Mouse (Mus musculus) adrenal gland, adult 2 months (tissue): ENCODE results near the gene Rab29. TPM values are rescaled to one million over a fixed set of nuclear protein-coding genes. Genes with fewer than 3 reads are reported as not detected.

ENCODE experiments used
- polyA plus RNA-seq: library from polyadenylated mRNA; depleted of rRNA; stranded (reverse); fragments of >200 nt; gene quantifications from 2 replicates; pipeline ENCODE4 v1.2.3, GENCODE M21; 2012; rRNA removed
- total RNA-seq, 2 experiments: library from RNA; stranded (reverse); gene quantifications; 2 replicates each; pipeline ENCODE4 v1.2.3; 2021

The Rab29 gene
- total and polyA plus RNA-seq, 3 experiments, result 15.1 to 28.7 (median 18.7) TPM

Other genes with a start within 250 kb of the Rab29 start
- gene Ctse, start 228.9 kb upstream of the Rab29 start, total RNA-seq, result under 1 TPM; 0.48 to 0.63 TPM
- gene Ctse, start 228.9 kb upstream of the Rab29 start, polyA plus RNA-seq, result 0.28 and 0.55 TPM in 2 replicates
- gene Rab7b, start 178.5 kb upstream of the Rab29 start, total RNA-seq, result 10 to 100 TPM in 1 of 2 experiments, 1 to 10 TPM in 1; 3.7 to 13.4 TPM
- 2.8 and 2.9 TPM in 2 replicates for gene Rab7b, start 178.5 kb upstream of the Rab29 start, polyA plus RNA-seq
- gene Slc26a9, start 123.2 kb upstream of the Rab29 start, total RNA-seq, result under 1 TPM in 1 of 2 experiments, not detected in 1; 0.12 TPM
- 0.15 and 0.18 TPM in 2 replicates for gene Slc26a9, start 123.2 kb upstream of the Rab29 start, polyA plus RNA-seq
- 10 to 100 TPM in 1 of 2 experiments, 1 to 10 TPM in 1; 6.6 to 20.6 TPM for gene Pm20d1, start 69.8 kb upstream of the Rab29 start, total RNA-seq
- 4.2 and 5.7 TPM in 2 replicates for gene Pm20d1, start 69.8 kb upstream of the Rab29 start, polyA plus RNA-seq
- gene Slc41a1, start 39.7 kb upstream of the Rab29 start, total RNA-seq, result 10 to 100 TPM; 48.8 to 49.6 TPM
- 94.1 and 107 TPM in 2 replicates for gene Slc41a1, start 39.7 kb upstream of the Rab29 start, polyA plus RNA-seq
- 100 to 1,000 TPM; 111 to 139 TPM for gene Nucks1, start 43.3 kb downstream of the Rab29 start, total RNA-seq
- 3.2 and 4.2 TPM in 2 replicates for gene Nucks1, start 43.3 kb downstream of the Rab29 start, polyA plus RNA-seq
- 10 to 100 TPM; 15.5 to 25.5 TPM for gene Slc45a3, start 95.7 kb downstream of the Rab29 start, total RNA-seq
- gene Slc45a3, start 95.7 kb downstream of the Rab29 start, polyA plus RNA-seq, result 23.7 and 35.0 TPM in 2 replicates
- 10 to 100 TPM; 78.1 to 82.8 TPM for gene Elk4, start 140.4 kb downstream of the Rab29 start, total RNA-seq
- gene Elk4, start 140.4 kb downstream of the Rab29 start, polyA plus RNA-seq, result 17.0 and 18.0 TPM in 2 replicates
- gene Mfsd4a, start 200.8 kb downstream of the Rab29 start, total RNA-seq, result 10 to 100 TPM; 18.7 to 32.0 TPM
- gene Mfsd4a, start 200.8 kb downstream of the Rab29 start, polyA plus RNA-seq, result 98.7 and 106 TPM in 2 replicates